Mouse (Mus musculus) megakaryocyte, embryonic 14.5 days (primary cell): Measurements from ENCODE around the gene Etl4.

ENCODE experiments used
- FLI1 ChIP-seq: IDR thresholded peaks from 2 replicates; pipeline ENCODE4 v1.6.1; 2012; ENCODE audit warnings: low read length, inconsistent platforms, mixed read lengths
- GATA1 ChIP-seq: IDR thresholded peaks from 3 replicates; pipeline ENCODE4 v1.6.1; 2012; ENCODE audit warnings: mixed read lengths, low read length, inconsistent platforms, borderline replicate concordance

DNA sequence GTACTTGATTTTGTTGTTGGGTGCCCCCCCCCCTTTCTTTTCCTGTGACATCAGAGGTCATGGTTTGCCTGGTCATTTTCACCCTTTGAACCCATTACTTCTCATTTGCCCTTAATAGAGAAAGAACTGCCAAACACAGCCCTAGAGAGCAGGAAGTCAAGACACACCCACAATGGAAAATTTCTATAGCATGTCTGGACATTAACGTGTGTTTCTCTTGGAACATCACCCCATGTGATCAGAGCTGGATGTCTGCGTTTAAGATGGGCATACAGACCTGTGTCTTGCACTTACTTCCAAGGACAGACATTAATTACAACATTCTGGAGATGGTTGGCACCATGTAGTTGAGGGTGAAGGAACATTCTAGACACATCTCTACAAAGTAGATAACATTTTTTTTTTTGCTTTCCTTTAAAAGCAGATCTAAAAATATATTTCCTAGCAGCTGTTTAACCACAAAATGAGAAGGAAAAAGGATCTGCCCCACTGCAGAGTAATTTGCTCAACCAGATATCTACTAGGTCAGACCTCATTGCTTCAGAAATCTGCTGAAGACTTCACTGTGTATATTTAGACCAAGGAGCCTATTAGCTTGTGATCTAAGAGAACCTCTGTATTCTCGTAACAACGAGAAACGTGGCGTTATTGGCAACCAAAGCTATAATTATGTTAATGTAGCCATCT, 818.3 kb downstream of the Etl4 start:
- TF ChIP-seq GATA1 = no peak
- TF ChIP-seq FLI1 = no peak
